Mouse (Mus musculus) right cerebral cortex, postnatal 14 days (tissue): ENCODE results near the gene Pcx.

Source experiments
- DNase-seq: peaks from one replicate; pipeline ENCODE4 v3.0.0; 2022

Pcx gene

DNA sequence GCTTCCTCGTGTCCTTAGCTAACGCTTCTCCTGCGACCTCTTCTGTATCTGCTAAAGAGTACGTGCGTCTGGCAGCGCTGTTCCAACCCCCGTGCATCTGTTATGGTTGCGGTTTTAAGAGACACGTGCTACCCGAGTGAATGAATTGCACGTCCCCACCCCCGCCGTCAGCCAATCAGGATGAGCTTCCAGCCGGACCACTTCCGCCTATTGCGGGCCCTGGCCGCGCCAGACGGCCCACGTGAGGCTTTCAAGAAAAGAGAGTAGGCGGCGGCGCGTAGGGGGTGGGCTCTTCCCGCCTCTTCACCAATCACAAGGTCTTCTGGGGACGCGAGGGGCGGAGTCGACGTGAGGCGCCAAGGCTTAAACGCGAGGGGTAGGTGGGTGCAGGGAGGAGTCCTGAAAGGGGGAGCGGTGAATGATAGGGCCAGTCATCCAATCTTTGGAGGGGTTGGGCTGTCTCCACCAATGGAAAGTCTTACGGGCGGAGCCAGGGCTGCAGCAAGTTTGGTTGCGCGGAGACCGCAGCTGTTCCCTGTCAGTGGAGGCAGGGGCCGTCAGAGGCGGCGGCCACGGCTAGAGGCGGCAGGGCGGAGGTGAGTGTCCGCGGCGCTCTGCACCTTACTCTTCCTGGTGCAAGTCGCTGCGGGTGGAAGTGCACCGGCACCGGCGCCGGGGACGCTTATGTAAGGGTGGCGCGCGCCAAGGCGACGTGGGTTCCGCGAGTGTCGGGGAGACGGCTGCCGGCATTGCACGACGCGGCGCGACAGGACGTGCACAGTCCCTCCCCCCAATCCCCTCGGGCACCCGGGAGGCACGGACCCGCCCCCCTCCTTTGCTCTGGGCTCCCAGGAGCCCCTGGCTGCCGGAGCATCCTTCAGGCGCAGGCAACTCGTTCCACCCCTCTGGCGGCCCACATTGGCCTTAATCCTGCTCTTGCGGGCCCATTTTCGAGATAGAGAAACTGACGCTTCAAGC, at the start of gene Pcx:
Pcx (plus strand) TSS at position 487 of the 978 bp plus-strand sequence.
- peak; percentile 97 for DNase-seq

DNA sequence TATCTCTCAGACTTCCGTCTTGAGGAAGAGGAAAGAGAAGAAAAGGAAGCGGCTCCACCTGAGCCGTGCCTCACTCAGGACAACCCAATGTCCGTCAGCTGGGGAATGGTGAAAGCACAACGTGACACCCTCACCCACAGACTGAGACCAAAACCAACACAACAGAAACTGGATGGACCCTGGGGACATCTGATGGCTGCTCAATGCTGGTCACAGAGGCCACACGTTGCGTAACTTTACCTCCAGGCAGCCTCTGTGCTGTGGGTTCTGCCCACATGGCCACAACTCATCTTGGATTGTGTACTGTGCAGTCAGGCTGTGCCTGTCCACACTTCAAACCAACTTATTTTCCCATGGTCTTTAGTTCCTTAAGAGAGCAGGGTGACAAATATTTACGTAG, 48.3 kb upstream of the Pcx start:
- DNase-seq, result no peak

DNA sequence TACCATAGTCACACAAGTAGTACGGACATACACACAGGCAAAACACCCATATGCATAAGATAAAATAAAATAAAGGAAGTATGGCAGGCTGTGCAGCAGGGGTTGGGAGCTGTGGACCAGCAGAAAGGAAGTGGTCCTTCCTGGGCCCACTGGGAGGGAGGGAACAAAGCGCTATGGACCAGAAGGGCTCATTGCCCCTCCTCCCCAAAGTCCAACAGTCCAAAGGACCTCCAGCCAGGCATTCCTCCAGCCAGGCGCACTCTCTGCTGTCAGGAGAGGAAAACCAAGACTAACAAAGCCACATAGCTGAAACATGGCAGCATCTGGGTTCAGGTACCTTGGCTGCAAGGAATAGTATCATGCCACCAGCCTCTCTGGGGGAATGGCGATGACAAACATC, 45.6 kb upstream of the Pcx start:
- no peak for DNase-seq

DNA sequence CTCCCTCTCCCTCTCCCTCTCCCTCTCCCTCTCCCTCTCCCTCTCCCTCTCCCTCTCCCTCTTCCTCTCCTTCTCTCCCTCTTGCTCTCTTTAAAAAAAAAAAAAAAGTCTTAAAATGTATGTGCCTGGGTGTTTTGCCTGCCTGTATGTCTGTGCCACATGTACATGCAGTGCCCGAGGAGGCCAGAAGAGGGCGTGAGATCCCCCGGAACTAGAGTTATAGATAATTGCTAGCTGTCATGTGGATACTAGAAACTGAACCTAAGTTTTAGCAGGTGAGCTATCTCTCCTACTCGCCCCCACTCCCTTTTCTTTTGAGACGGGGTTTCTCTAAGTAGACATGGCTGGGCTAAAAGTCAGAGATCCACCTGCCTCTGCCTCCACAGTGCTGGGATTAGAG, 41.9 kb upstream of the Pcx start:
- no peak for DNase-seq

DNA sequence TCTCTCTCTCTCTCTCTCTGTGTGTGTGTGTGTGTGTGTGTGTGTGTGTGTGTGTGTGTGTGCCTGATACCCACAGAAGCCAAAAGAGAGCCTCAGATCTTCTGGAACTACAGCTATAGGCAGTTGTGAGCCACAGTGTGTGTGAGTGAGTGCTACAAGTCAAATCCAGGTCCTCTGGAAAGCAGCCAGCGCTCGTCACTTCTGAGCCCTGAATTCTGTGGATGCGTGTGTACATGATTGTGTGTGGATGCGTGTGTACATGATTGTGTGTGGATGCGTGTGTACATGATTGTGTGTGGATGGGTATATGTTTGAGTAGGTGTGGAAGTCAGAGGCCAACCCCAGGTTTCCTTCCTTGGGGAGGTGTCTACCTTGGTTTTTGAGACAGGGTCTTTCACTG, 36.7 kb upstream of the Pcx start:
- no peak for DNase-seq

DNA sequence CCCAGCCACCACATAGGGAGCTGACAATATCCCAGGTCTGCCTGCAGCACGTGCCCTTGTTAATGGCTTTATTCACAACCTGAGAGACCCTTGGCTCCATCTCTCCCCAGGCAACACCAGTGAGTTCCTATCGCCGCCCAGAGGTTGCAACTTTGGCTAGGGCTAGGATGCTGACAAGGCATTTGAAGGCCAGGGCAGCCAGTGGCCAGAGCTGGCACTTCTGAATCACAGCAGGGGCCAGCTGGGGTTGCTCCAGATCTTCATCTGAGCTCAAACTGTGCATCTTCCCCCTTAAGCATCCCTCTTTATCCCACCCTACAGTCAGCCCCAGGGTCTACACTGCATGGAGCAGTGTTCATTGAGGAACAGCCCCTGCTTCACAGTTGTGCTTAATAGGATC, 35.5 kb upstream of the Pcx start:
- DNase-seq, result no peak

DNA sequence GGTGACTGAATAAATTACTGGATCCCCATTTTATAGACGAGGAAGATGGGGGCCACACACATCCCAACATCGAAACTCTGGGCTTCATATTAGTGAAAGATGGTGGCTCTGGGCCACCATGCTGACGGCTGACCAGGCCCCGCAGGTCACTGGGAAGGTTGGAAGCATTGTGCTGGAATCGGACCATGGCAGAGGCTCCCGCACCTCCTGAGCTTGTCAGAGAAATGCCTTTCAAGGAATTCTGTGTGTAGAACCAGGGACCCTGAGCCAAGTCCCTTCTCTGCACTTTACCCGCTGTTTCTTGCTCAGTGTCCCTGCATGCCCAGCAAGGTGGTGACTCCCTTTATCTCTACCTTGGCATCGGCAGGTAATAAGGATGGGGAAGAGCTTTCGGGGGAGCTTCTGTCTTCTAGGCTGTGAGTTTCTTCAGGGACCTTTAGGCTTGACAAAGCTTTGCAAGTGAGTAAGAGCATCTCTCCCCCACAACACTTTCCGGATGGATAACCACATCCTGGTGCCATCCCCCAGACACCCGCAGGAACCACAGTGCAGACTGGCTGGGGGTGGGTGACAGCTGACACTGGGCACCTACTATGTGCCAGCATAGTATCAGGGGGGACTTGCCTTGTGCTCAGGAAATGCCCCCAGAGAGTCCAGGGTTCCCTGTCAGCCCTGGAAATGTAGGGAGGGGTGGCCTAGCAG, 34.9 kb upstream of the Pcx start:
- no peak for DNase-seq

DNA sequence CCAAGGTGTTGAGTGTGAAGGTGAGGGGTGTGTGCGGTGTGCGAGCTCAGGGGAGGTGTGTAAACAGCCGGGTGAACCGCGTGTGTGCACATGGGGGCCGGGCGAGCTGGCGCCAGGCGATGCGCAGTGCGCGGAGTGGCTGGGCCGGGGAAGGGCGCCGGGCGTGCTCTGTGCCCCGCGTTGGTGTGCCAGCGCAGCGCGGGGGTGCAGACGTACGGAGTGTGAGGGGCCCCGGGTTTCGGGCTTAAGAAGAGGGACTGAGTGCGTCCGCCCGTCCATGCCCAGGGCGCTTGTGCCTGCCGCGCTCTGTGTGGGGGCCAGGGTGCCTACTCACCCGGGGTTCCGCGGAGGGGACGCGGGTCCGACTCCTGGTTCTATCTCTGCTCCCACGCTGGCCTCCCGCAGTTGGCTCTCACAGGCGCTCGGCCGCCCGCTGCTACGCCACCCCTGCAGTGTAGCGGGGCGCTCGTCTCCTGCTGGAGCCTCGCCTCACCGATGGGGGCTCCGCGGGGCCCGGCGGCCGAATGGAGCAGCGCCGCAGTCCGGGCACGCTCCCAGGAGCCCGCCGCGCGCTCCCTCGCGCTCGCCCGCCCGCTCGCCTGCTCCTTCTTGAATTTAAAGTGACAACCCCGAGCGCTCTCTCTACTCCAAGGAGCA, 33.5 kb upstream of the Pcx start:
- peak; percentile 71 for DNase-seq

DNA sequence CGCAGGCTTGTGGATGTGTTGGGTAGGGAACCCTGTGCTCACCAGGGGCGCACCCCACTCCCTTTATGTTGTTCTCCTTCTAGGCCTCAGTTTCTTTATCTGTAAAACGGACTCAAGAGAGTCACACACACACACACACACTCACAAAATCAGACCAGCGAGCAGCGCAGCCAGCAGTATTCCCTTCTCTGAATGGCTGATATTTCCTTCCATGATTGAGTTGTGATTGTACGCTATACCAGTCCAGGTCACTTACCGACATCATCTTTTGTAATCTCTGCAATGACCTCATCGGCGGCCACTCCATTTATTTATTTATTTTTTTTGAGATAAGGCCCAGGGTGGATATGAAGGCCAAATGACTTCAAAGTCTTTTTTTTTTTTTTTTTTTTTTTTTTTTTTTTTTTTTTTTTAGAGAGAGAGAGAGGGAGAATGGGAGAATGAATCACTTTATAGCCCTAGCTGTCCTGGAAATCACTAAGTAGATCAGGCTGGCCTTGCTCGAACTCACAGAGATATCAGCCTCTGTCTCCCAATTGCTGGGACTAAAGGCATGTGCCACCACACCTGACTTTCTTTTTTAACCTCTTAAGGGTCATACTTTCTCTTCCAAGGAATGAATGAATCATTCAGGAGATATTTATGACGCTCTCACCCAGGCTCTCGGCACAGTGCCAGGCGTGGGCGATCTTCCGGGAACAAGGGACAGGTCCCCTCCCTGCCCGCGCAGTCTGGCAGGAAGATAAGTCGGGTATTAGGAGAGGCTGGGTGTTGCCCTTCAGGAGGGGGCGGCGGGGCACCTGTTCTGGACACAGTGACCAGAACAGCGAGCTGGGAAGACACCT, 32.7 kb upstream of the Pcx start, which contains the start of gene Syt12:
Syt12 (minus strand) TSS at position 103 of the 845 bp plus-strand sequence.
- peak; percentile 71 for DNase-seq

DNA sequence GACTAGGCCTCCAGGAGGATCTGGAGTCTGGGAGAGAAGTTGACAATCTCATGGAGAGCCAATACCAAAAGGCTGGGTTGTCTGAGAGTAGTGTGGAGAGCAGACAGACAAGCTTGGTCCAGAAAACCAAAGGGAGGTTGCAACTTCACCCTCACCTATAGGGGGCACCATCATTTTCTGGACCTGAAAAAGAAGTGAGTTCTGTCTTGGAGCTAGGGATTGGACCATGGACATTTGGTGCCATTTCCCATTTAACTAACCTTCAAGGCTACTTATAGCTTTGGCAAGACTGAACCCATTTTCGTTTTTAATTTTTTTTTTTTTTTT, 32.1 kb upstream of the Pcx start:
- DNase-seq, result no peak

DNA sequence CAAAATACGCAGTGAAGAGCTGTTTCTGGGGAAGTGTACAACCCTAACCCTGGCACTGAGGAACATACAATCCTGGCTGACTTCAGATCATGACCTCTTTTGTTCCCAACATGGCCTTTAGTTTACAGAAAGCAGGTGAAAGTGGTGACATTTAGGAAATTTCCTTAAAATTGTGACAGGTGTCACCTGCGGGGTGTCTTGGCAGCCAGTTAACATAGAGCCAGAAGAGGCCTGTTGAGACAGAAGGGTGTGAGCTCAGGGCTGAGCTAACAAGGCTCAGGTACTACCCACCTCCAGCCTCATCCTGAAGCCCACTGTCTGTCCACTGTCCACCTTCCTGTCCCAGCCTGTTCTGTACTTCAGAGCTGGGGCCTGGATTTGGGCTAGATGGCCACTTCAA, 30.2 kb upstream of the Pcx start:
- DNase-seq, result no peak

DNA sequence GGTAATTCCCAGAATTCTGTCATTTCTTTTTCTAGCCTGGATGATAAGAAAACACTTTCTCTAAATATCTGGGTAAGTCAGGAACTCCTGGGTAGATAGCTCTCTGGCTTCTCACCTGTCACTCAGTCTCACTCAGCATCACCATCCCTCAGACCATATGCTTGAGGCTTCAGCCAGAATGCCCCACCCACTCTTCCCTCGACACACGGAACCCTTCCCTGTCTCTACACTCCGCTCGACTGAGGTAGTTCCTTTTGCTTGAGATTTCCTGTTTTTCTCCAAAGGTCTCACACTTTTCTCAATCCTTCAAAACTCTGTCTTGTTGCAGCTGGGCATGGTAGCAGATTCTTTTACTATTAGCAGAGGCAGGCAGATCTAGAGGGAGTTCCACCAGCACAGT, 28.9 kb upstream of the Pcx start:
- no peak for DNase-seq

DNA sequence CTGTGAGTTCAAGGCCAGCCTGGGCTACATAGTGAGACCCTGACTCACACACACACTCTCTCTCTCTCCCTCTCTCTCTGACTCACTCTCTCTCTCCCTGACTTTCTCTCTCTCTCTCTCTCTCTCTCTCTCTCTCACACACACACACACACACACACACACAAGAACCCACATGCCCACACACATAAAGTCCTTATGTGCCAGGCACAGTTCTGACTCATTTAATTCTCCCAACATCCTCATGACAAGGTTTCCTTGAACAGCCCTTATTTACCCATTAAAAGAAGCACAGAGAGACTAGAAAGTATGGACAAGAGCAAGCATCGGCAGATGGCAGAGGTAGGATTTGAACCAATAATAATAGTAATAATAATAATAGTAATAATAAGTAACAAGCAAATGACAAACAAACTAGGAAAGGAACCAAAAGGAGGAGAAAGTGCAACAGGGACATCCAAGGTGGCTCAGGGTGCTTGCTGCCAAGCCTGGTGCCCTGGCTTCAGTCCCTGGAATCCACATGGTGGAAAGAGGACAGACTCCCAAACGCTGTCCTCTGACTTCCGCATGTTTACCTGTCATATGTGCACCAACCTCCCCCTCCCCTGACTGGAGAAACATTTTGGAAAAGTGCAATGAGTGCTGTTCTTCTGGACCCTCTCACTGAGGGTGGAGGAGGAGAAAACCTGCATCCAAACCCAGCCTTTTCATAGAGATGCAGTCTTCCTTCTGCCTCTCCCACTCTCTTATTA, 28.0 kb upstream of the Pcx start:
- no peak for DNase-seq

DNA sequence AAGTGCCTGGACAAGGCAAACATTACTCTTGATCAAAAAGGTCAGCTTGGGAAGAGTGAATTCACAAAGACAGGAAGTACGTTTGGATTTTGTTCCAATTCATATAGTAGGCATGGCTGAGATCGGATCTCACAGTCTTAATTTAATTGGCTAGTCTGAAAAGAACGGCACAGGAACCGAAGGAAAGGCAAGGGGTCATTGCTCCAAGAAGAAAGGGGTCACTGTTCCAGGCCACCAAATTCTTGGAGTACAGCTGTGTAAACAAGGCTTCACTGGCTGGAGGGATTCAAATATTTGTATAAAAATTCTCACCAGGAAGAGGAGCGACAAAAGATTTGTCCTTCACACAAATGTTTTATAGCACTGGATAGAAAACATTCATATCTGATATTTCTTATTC, 25.3 kb upstream of the Pcx start:
- no peak for DNase-seq

DNA sequence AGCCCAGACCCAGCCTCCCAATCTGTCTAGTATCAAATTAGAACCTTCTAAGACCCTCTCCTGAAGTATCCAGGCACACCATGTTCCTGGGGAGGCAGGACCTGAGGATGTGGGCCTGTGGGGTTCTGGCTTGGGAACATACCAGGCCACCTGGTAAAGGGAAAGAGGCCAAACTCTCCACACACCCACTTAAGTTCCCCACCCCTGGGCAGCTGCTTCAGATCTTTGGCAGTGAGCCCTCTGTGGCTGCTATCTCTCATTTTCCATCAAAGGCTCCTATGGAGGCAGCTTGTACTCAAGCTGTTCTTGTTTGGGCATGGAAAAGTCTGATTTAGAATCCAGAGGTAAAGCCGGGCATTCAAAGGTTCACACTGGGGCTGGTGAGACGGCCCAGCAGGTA, 22.4 kb upstream of the Pcx start:
- DNase-seq, result no peak

DNA sequence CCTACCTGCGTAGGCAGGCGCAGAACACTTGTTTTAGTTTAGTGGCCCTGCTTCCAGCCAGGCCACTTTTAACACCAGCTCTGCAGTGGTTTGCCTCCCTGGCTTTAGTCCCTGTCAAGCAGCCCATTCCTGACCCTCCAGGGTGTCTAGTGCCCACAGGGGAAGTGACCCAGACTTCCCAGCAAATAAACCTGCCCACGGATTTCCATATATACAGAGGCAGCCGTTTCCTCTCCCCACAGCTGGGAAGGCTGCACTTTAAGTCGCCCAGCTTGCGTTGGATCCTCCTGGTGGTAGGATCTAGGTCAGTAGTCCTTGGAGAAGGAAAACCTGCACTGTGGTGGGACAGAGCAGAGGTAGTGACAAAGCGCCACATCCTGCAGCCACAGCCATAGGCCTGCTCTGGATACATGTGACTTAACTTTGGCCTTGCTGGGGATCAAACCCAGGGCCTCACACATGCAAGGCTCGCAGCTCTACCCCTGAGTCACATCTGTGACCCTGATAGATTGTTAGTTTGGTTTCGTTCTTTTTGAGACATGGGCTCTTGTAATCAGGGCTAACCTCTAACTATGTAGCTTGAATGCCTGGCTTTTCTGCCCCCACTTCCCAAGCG, 19.1 kb upstream of the Pcx start:
- DNase-seq, result no peak

DNA sequence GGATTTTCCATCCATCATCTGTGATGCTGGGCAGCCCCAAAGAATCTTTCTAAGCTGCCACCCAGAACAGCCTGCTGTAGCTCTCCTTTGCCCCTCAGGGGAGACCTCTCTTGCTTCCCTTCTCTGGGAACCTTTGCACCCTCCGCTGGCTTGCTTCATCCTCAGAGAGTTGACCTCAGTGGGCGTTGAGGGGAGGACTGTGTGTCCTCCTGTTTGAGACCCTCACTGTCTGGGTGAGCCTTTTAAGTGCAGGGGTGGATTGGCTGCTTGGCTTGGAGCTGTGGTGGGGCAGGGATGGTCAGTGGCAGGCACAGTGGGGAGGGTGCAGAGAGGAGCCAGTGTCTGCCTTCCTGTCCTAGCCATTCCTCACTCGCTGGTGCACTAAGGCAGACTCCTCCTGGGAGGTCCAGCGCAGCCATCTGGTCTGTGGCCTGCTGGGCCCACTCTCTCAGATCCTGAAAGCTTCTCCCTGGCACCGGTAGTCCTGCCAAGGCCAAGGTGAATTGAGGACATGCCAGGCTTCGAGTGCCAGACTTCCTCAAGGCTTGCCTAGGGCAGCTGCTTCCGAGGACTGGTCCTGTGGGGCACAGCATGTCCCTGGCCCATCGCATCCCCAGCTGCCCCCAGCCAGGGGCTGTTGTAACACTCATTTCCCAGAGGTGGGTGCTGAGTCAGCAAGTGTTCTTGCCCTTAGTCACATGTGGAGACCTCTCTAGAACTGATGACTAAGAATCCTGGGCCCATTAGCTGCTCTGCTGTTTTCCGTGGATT, 17.6 kb upstream of the Pcx start:
- peak; percentile 39 for DNase-seq

DNA sequence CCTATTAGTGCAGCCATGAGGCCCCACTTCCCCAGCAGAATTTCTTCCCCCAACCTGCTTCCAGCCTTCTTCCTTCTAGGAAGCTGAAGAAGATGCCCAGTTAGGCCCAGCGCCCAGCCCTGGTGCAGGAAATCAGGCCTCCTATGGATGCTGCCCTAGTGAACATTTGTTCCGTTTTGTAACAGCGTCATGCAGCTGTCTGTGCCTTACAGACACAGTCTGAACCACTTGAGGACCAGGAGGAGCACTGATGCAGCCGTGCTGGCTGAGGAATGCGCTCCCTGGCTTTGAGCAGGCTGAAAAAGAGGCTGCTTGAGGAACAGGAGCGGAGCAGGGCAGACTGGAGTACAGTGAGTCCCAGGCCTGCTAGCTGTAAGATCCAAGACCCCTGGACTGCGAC, 15.6 kb upstream of the Pcx start:
- no peak for DNase-seq

DNA sequence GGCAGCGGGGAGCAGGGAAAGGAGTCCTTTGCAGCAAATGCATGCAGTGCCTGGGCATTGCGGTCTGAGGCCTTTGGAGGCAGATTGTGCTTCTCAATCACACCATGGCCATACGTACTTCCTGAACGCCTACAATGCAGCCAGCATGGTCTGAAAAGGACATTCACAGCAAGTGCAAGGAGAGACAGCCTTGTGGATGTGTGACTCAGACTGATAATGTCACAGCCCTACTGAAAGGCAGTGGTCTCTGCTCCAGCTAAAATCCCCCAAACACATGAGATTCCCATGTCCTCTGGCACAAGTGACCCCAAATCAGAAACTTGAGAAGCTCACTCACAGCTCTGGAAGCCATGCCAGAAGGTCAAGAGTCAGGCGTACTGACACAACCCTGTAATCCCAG, 14.5 kb upstream of the Pcx start:
- no peak for DNase-seq

DNA sequence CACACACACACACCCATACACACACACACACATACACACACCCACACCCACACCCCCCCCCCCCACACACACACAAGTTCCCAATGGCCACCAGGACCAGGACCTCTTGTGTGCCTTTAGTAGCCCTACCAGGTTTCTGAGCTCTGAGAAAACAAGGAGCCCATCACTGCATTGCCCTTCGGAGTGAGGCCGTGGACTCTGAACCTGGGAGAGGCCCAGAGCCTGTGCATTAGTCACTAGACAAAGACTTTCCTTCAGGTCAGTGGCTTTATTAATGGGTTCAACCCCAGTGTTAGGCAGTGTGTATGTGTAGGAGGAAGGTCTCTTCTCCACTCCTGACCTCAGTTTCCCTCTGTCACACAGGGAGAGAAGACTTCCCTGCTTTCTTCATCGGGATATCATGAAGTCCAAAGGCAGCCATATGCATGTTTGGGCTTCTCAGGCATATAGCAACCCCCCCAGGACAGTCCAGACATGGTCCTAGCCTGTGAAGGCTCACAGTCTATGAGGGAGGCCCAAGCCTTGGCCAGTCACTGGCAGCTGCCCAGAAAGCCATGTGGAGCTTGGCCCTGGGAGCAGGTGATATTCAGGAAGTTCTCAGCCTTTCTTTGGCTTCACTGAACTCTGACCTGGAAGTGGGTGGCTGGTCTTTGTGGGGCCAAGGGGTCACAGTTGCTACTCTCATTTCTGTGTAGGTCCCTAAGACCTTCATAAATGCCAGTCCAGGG, 13.6 kb upstream of the Pcx start:
- no peak for DNase-seq
